Mouse (Mus musculus) embryonic facial prominence, embryonic 10.5 days (tissue): ENCODE results near the gene Cdc42ep1. TPM values are rescaled to one million over a fixed set of nuclear protein-coding genes. Genes with fewer than 3 reads are reported as not detected.

ENCODE experiments used
- DNase-seq: peaks from one replicate; pipeline ENCODE4 v3.0.0-alpha.2; 2017; ENCODE audit warnings: low spot score
- H3K27ac ChIP-seq: fragments of 300-500 bp; sonication (generic); replicated peaks from 2 replicates; pipeline ENCODE4 v1.5.1; 2016; ENCODE audit warnings: mild to moderate bottlenecking
- H3K27me3 ChIP-seq: fragments of 300-500 bp; sonication (generic); replicated peaks from 2 replicates; pipeline ENCODE4 v1.6.1; 2016; ENCODE audit warnings: low read depth, mild to moderate bottlenecking; ENCODE audit not compliant: poor library complexity, severe bottlenecking
- H3K36me3 ChIP-seq: fragments of 300-500 bp; sonication (generic); replicated peaks from 2 replicates; pipeline ENCODE4 v1.6.1; 2016; ENCODE audit warnings: mild to moderate bottlenecking, moderate library complexity
- H3K4me1 ChIP-seq: fragments of 300-500 bp; sonication (generic); 2 replicates; pipeline ENCODE4 v1.6.1; 2016
- H3K4me3 ChIP-seq: fragments of 300-500 bp; sonication (generic); 2 replicates; pipeline ENCODE4 v1.5.1; 2016; ENCODE audit warnings: mild to moderate bottlenecking, moderate library complexity
- H3K9me3 ChIP-seq: fragments of 300-500 bp; sonication (generic); 2 replicates; pipeline ENCODE4 v1.6.1; 2016; ENCODE audit warnings: mild to moderate bottlenecking
- WGBS: fragments of 180-500 bp; shearing (Covaris S2); methylation state at CpG from one replicate; pipeline ENCODE4 v1.1.7; 2016; 5-methylcytosine and 5-hydroxymethylcytosine counted together
- polyA plus RNA-seq: library from polyadenylated mRNA; unstranded; fragments of >200 nt; fragmentation: Nextera tagmentation; extraction: Ambion mirVana; gene quantifications from 2 replicates; pipeline ENCODE4 v1.2.1, GENCODE M21; 2016

Gene Cdc42ep1
- polyA plus RNA-seq, 1 experiment from 2014 or later: 20.8 TPM

GRCm38 (mm10) chr15:78831720-78832657, 10.4 kb upstream of the Cdc42ep1 start:
- Histone ChIP-seq H3K4me3 (peak overlapping the region; percentile 23), H3K27ac (peak overlapping the region; percentile 88)

DNA sequence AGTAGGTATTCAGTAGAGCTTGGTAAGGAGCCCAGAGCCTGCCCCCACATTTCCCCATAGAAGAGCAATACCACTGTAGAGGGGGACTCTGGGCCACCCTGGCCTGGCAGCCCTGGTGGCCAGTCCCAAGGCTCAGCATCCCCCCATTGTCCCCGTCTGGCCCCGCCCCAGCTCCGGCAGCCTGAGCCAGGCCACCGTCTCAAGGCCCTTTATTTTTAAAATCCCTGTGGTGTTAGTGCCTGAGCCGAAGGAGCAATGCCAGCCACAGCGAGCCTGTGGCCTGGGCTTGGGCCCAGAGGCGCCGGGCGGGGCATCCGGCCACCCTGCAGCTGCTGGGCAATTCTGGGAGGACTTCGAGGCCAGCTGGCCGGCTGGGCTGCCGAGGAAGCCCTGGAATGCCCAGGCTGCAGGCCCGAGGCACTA, 9.7 kb upstream of the Cdc42ep1 start:
- Histone ChIP-seq H3K9me3 (peaks cover 5% of the 10 kb centered on the region; the same call in 1 of the 2 replicates), H3K27me3 (peaks cover 12% of the 10 kb centered on the region), H3K27ac (peak overlapping the region; percentile 88), H3K4me1 (peaks cover 69% of the 10 kb centered on the region), H3K4me3 (peak overlapping the region; percentile 23), H3K36me3 (no peaks in the 10 kb centered on the region)
- DNase-seq: peak; percentile 76
- WGBS: 11% methylated on average over 14 of the region's 14 CpGs

More at GRCm38 (mm10) chr15:78831720-78832657, 10.4 kb upstream of the Cdc42ep1 start:
- 35% methylated on average over 19 of the region's 19 CpGs for WGBS
- Histone ChIP-seq H3K9me3 (peaks cover 5% of the 10 kb centered on the region; the same call in 1 of the 2 replicates), H3K27me3 (peaks cover 19% of the 10 kb centered on the region), H3K4me1 (peaks cover 75% of the 10 kb centered on the region), H3K36me3 (no peaks in the 10 kb centered on the region)
- peak; percentile 63 for DNase-seq

DNA sequence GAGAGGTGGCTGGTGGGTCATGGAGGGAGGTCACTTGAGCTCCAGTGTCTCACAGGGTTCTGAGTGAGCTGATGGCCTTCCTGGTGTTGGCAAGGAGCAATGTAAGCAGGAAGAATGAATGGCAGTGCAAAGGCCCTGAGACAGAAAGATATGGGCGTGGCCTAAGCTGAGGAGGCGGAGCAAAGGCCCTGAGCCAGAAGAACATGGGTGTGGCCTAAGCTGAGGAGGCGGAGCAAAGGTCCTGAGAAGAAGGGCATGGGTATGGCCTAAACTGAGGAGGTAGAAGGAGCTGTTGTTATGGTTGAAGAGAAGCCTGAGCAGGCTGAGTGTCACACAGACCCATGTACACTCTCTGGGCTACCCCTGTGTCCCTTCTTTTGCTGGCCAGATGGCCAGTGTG, 8.8 kb upstream of the Cdc42ep1 start:
- Histone ChIP-seq H3K27me3 (peaks cover 3% of the 10 kb centered on the region), H3K4me3 (no peak overlapping the region), H3K9me3 (peaks cover 5% of the 10 kb centered on the region; the same call in 1 of the 2 replicates), H3K36me3 (no peaks in the 10 kb centered on the region), H3K4me1 (peaks cover 61% of the 10 kb centered on the region), H3K27ac (peak overlapping the region; percentile 88)
- no peak for DNase-seq
- 87% methylated on average over 3 of the region's 3 CpGs for WGBS

GRCm38 (mm10) chr15:78834233-78835005, 8.0 kb upstream of the Cdc42ep1 start:
- Histone ChIP-seq H3K4me1 (peaks cover 69% of the 10 kb centered on the region), H3K27ac (peak overlapping the region; percentile 88)
- peak; percentile 45 for DNase-seq

DNA sequence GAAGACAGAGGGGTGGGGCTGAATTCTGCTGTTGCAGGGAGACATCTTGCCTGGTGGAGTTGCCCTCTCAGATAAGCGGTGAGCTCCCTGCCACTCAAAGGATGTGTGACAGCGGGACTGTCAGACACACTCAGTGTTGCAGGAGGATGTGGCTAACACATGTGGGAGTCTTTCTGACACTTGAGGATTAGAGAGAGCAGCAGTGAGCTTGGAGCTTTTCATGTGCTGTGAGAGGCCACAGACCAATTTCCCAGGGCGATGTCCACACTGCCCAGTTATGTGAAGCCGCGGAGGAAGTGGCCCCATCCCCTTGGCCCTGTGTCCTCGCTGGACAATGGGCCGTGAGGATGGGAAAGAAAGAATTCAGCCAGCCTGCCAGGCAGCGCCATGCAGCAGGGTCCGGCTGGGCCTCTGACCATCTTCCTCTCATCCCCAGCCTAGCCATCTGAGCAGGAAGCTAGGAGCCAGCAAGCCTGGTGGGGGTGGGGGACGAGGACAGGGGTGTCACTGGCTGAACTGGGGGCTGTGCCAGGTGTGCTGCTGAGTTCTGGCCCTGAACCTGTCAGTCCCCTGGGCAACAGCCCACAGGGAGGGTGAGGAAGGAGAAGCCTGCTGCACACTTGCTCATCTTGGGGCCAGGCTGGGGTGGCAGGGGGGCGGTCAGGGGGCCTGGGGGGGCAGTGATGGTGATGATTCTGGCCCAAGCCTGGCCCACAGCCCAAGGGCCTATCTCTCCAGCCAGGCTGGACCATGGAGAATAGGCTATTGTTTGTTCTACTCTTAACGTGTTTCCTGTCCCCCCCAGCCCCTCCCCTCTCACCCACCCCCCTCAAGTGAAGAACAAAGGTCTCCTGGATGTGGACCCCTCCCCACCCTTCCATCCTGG, 7.0 kb upstream of the Cdc42ep1 start:
- peak overlapping the region; percentile 6 for H3K4me3 ChIP-seq
- H3K4me1 ChIP-seq: peaks cover 80% of the 10 kb centered on the region
- H3K27me3 ChIP-seq: peaks cover 1% of the 10 kb centered on the region; the same call in 1 of the 2 replicates
- 14% methylated on average over 12 of the region's 12 CpGs for WGBS
- peaks cover 5% of the 10 kb centered on the region; the same call in 1 of the 2 replicates for H3K9me3 ChIP-seq
- DNase-seq: peak; percentile 52
- peak overlapping the region; percentile 88 for H3K27ac ChIP-seq
- no peaks in the 10 kb centered on the region for H3K36me3 ChIP-seq

More at GRCm38 (mm10) chr15:78834233-78835005, 8.0 kb upstream of the Cdc42ep1 start:
- 34% methylated on average over 10 of the region's 10 CpGs for WGBS
- no peak overlapping the region for H3K4me3 ChIP-seq
- no peaks in the 10 kb centered on the region for H3K36me3 ChIP-seq
- H3K9me3 ChIP-seq: peaks cover 5% of the 10 kb centered on the region; the same call in 1 of the 2 replicates
- no peaks in the 10 kb centered on the region for H3K27me3 ChIP-seq

GRCm38 (mm10) chr15:78836086-78836621, 6.3 kb upstream of the Cdc42ep1 start:
- H3K27me3 ChIP-seq: peaks cover 8% of the 10 kb centered on the region
- H3K9me3 ChIP-seq: peaks cover 5% of the 10 kb centered on the region; the same call in 1 of the 2 replicates
- WGBS: 26% methylated on average over 8 of the region's 8 CpGs
- H3K36me3 ChIP-seq: no peaks in the 10 kb centered on the region
- H3K27ac ChIP-seq: peak overlapping the region; percentile 88
- H3K4me1 ChIP-seq: peaks cover 81% of the 10 kb centered on the region
- DNase-seq: peak; percentile 40
- peak overlapping the region; percentile 2; the same call in 1 of the 2 replicates for H3K4me3 ChIP-seq

GRCm38 (mm10) chr15:78839744-78840143, 2.7 kb upstream of the Cdc42ep1 start:
- H3K27me3 ChIP-seq: peaks cover 39% of the 10 kb centered on the region
- DNase-seq: peak; percentile 84
- peaks cover 5% of the 10 kb centered on the region; the same call in 1 of the 2 replicates for H3K9me3 ChIP-seq
- H3K4me1 ChIP-seq: peaks cover 81% of the 10 kb centered on the region
- 1% methylated on average over 2 of the region's 2 CpGs for WGBS
- peak overlapping the region; percentile 90 for H3K27ac ChIP-seq
- no peaks in the 10 kb centered on the region for H3K36me3 ChIP-seq
- H3K4me3 ChIP-seq: peak overlapping the region; percentile 37

DNA sequence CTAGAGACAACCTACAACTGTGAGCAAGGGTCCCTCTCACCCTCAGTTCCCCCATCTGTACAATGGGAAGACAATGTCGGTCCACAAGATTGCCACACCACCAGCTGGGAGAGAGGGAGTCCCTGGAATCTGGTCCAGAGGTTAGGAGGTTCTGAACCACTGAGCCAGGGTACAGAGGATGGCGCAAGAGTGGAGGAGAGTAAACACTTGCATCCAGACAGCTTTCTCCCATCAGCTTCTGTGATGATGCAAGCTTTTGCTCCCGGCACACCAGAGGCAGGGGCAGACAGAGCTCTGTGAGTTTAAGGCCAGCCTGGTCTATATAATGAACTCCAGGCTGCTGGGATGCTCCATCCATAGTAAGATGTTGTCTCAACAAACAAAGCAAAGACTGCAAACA, 2.2 kb upstream of the Cdc42ep1 start:
- Histone ChIP-seq H3K27ac (peak overlapping the region; percentile 90), H3K9me3 (peaks cover 5% of the 10 kb centered on the region; the same call in 1 of the 2 replicates), H3K4me3 (peak overlapping the region; percentile 37; the same call in 1 of the 2 replicates), H3K27me3 (peaks cover 39% of the 10 kb centered on the region), H3K4me1 (peaks cover 81% of the 10 kb centered on the region), H3K36me3 (no peaks in the 10 kb centered on the region)
- DNase-seq: peak; percentile 27
- 42% methylated on average over 3 of the region's 3 CpGs for WGBS

GRCm38 (mm10) chr15:78840751-78841150, 1.7 kb upstream of the Cdc42ep1 start:
- peaks cover 81% of the 10 kb centered on the region for H3K4me1 ChIP-seq
- peak overlapping the region; percentile 90 for H3K27ac ChIP-seq
- H3K9me3 ChIP-seq: peaks cover 5% of the 10 kb centered on the region; the same call in 1 of the 2 replicates
- H3K27me3 ChIP-seq: peaks cover 39% of the 10 kb centered on the region
- H3K4me3 ChIP-seq: no peak overlapping the region
- no peaks in the 10 kb centered on the region for H3K36me3 ChIP-seq
- 40% methylated on average over 11 of the region's 11 CpGs for WGBS
- peak; percentile 20 for DNase-seq

GRCm38 (mm10) chr15:78841161-78841790, 1.1 kb upstream of the Cdc42ep1 start:
- no peak overlapping the region for H3K4me3 ChIP-seq
- H3K9me3 ChIP-seq: peaks cover 5% of the 10 kb centered on the region; the same call in 1 of the 2 replicates
- DNase-seq: peak; percentile 15
- H3K36me3 ChIP-seq: no peaks in the 10 kb centered on the region
- peak overlapping the region; percentile 90 for H3K27ac ChIP-seq
- H3K4me1 ChIP-seq: peaks cover 81% of the 10 kb centered on the region
- H3K27me3 ChIP-seq: peaks cover 39% of the 10 kb centered on the region
- WGBS: 33% methylated on average over 6 of the region's 6 CpGs
